Mouse (Mus musculus): ENCODE measurements around the gene Hadha. TPM values are rescaled to one million over a fixed set of nuclear protein-coding genes. Genes with fewer than 3 reads are reported as not detected.

Hadha gene
- polyA plus RNA-seq, 1 experiment from 2014 or later: 143 TPM

GRCm38 (mm10) chr5:30148133-30148920, 6.6 kb downstream of the Hadha start:
- Histone ChIP-seq H3K4me3 (no peak overlapping the region), H3K9me3 (no peaks in the 10 kb centered on the region), H3K27ac (no peak overlapping the region), H3K27me3 (no peaks in the 10 kb centered on the region), H3K4me2 (replicated peaks) (no peak overlapping the region), H3K4me1 (peaks cover 8% of the 10 kb centered on the region), H3K36me3 (peaks cover 32% of the 10 kb centered on the region), H3K9ac (no peak overlapping the region)
- WGBS: 88% methylated on average over 5 of the region's 5 CpGs
- ATAC-seq (ENCODE audit: low FRiP score, low read depth): no peak

- Histone ChIP-seq H3K4me1 (peaks cover 4% of the 10 kb centered on the region; the same call in 1 of the 2 replicates), H3K27ac (no peak overlapping the region), H3K27me3 (no peaks in the 10 kb centered on the region), H3K9ac (no peak overlapping the region), H3K4me3 (no peak overlapping the region), H3K36me3 (peaks cover 50% of the 10 kb centered on the region), H3K9me3 (no peaks in the 10 kb centered on the region), H3K4me2 (replicated peaks) (no peak overlapping the region)
- 90% methylated on average over 6 of the region's 6 CpGs for WGBS
- no peak for ATAC-seq (ENCODE audit: low FRiP score, low read depth)
These were observed 8.4 kb downstream of the Hadha start for GRCm38 (mm10) chr5:30146526-30146925.

- peaks cover 79% of the 10 kb centered on the region for H3K36me3 ChIP-seq
- 91% methylated on average over 4 of the region's 4 CpGs for WGBS
These were observed 16.8 kb downstream of the Hadha start for GRCm38 (mm10) chr5:30138193-30138592.

GRCm38 (mm10) chr5:30137271-30137670, 17.7 kb downstream of the Hadha start:
- H3K36me3 ChIP-seq: peaks cover 79% of the 10 kb centered on the region
- H3K27me3 ChIP-seq: no peaks in the 10 kb centered on the region
- ATAC-seq (ENCODE audit: low FRiP score, low read depth): no peak

More at GRCm38 (mm10) chr5:30138193-30138592, 16.8 kb downstream of the Hadha start:
- no peak for ATAC-seq (ENCODE audit: low FRiP score, low read depth)
- Histone ChIP-seq H3K9ac (no peak overlapping the region), H3K4me3 (no peak overlapping the region), H3K27ac (no peak overlapping the region), H3K9me3 (no peaks in the 10 kb centered on the region), H3K4me2 (replicated peaks) (no peak overlapping the region), H3K4me1 (no peaks in the 10 kb centered on the region), H3K27me3 (no peaks in the 10 kb centered on the region)

GRCm38 (mm10) chr5:30135711-30136231, 19.2 kb downstream of the Hadha start:
- H3K27me3 ChIP-seq: no peaks in the 10 kb centered on the region
- no peak overlapping the region for H3K27ac ChIP-seq
- H3K4me1 ChIP-seq: no peaks in the 10 kb centered on the region
- H3K9me3 ChIP-seq: no peaks in the 10 kb centered on the region
- ATAC-seq (ENCODE audit: low FRiP score, low read depth): no peak
- WGBS: 96% methylated on average over 11 of the region's 11 CpGs
- no peak overlapping the region for H3K4me2 ChIP-seq (replicated peaks)
- no peak overlapping the region for H3K9ac ChIP-seq
- no peak overlapping the region for H3K4me3 ChIP-seq
- H3K36me3 ChIP-seq: peaks cover 77% of the 10 kb centered on the region

More at GRCm38 (mm10) chr5:30137271-30137670, 17.7 kb downstream of the Hadha start:
- whole genome bisulfite sequencing: 92% methylated on average over 9 of the region's 9 CpGs
- Histone ChIP-seq H3K27ac (no peak overlapping the region), H3K4me3 (no peak overlapping the region), H3K9ac (no peak overlapping the region), H3K4me2 (replicated peaks) (no peak overlapping the region), H3K9me3 (no peaks in the 10 kb centered on the region), H3K4me1 (no peaks in the 10 kb centered on the region)

DNA sequence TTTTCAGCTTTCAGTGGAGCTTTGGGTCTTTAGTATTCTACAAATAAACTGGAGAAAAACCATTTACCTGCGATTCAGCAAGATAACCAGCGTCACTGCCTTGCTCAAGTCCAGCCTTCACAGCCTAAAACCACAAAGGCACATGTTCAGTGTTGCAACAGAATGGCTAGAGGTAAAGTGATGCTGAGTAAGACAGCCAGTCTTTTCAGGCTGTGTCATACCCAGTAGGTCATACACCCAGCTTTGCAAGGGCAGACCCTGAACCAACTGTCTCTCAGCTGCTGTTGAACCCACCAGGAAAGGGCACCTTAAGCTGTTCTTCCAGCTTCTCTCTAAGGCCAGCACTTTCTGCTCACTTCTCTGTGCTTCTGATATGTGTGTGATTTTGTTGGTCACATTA, 22.8 kb downstream of the Hadha start:
- Histone ChIP-seq H3K4me1 (no peaks in the 10 kb centered on the region), H3K36me3 (peaks cover 85% of the 10 kb centered on the region), H3K4me3 (no peak overlapping the region), H3K27ac (no peak overlapping the region), H3K27me3 (no peaks in the 10 kb centered on the region), H3K9me3 (no peaks in the 10 kb centered on the region), H3K9ac (no peak overlapping the region), H3K4me2 (replicated peaks) (no peak overlapping the region)
- no peak for ATAC-seq (ENCODE audit: low FRiP score, low read depth)
- 98% methylated on average over 2 of the region's 2 CpGs for WGBS

- Histone ChIP-seq H3K9me3 (no peaks in the 10 kb centered on the region), H3K4me1 (no peaks in the 10 kb centered on the region), H3K27ac (no peak overlapping the region), H3K9ac (no peak overlapping the region), H3K4me3 (no peak overlapping the region), H3K4me2 (replicated peaks) (no peak overlapping the region), H3K36me3 (peaks cover 94% of the 10 kb centered on the region), H3K27me3 (no peaks in the 10 kb centered on the region)
- ATAC-seq (ENCODE audit: low FRiP score, low read depth): no peak
- 91% methylated on average over 4 of the region's 4 CpGs for WGBS
These were observed 23.7 kb downstream of the Hadha start for GRCm38 (mm10) chr5:30131246-30131645.

DNA sequence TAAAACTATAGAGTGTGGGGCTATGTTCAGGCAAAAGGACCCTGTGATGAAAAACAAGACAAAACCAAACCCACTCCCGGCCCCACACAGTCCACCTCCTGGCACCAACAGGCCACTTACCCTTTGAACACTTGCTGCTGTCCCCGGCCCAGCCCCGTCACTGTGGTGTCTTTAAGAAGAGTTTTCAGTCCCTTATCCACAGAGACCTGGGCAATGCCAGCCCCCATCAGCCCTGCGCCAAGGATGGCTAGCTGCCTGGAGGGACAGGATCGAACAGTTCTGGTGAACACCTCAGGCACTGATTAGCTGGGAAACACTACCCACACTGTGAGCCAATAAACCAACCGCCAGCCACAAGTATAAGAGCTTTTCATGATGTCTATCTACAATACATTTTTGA, 26.3 kb downstream of the Hadha start:
- no peak for ATAC-seq (ENCODE audit: low FRiP score, low read depth)
- H3K36me3 ChIP-seq: peaks cover 94% of the 10 kb centered on the region
- 93% methylated on average over 6 of the region's 6 CpGs for WGBS

GRCm38 (mm10) chr5:30127921-30128597, 26.9 kb downstream of the Hadha start:
- no peak overlapping the region for H3K27ac ChIP-seq
- WGBS: 91% methylated on average over 13 of the region's 13 CpGs
- H3K9me3 ChIP-seq: no peaks in the 10 kb centered on the region
- no peak overlapping the region for H3K4me2 ChIP-seq (replicated peaks)
- no peak overlapping the region for H3K9ac ChIP-seq
- H3K36me3 ChIP-seq: peaks cover 94% of the 10 kb centered on the region
- no peak for ATAC-seq (ENCODE audit: low FRiP score, low read depth)
- no peaks in the 10 kb centered on the region for H3K27me3 ChIP-seq
- no peaks in the 10 kb centered on the region for H3K4me1 ChIP-seq
- H3K4me3 ChIP-seq: no peak overlapping the region

More for the DNA sequence above, 26.3 kb downstream of the Hadha start:
- no peak overlapping the region for H3K4me3 ChIP-seq
- H3K4me1 ChIP-seq: no peaks in the 10 kb centered on the region
- no peak overlapping the region for H3K27ac ChIP-seq
- no peak overlapping the region for H3K9ac ChIP-seq
- H3K9me3 ChIP-seq: no peaks in the 10 kb centered on the region
- no peak overlapping the region for H3K4me2 ChIP-seq (replicated peaks)
- no peaks in the 10 kb centered on the region for H3K27me3 ChIP-seq

- ATAC-seq (ENCODE audit: low FRiP score, low read depth): no peak
- H3K27me3 ChIP-seq: no peaks in the 10 kb centered on the region
- H3K36me3 ChIP-seq: peaks cover 94% of the 10 kb centered on the region
- H3K4me1 ChIP-seq: no peaks in the 10 kb centered on the region
- no peak overlapping the region for H3K27ac ChIP-seq
- H3K9ac ChIP-seq: no peak overlapping the region
- no peak overlapping the region for H3K4me2 ChIP-seq (replicated peaks)
- H3K4me3 ChIP-seq: no peak overlapping the region
- WGBS: 82% methylated on average over 7 of the region's 7 CpGs
- H3K9me3 ChIP-seq: no peaks in the 10 kb centered on the region
These were observed 28.2 kb downstream of the Hadha start for GRCm38 (mm10) chr5:30126756-30127155.

DNA sequence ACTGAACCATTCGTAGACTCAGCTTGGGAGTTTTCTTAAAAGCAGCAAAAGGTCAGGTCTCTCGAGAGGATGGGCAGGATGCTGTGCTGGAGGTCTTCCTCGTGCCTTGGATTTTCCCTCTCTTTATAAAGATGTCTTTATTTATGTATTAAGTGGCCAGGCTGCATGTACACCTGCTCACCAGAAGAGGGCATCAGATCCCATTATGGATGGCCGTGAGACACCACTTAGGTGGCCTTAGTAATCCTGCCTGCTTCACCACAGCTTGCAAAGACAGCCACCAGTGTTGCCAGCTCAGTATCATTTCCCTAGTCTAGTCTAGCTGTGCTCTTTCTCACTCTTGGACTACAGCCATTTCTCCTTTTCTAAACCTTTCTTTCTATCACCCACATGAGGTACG, 29.4 kb downstream of the Hadha start:
- Histone ChIP-seq H3K4me1 (no peaks in the 10 kb centered on the region), H3K4me2 (replicated peaks) (no peak overlapping the region), H3K27ac (no peak overlapping the region), H3K36me3 (peaks cover 99% of the 10 kb centered on the region), H3K9me3 (no peaks in the 10 kb centered on the region), H3K4me3 (no peak overlapping the region), H3K27me3 (no peaks in the 10 kb centered on the region), H3K9ac (no peak overlapping the region)
- WGBS: 51% methylated on average over 5 of the region's 5 CpGs
- ATAC-seq (ENCODE audit: low FRiP score, low read depth): no peak

GRCm38 (mm10) chr5:30122481-30122880, 32.5 kb downstream of the Hadha start:
- no peak for ATAC-seq (ENCODE audit: low FRiP score, low read depth)
- WGBS: 93% methylated on average over 6 of the region's 6 CpGs
- Histone ChIP-seq H3K4me1 (no peaks in the 10 kb centered on the region), H3K9ac (no peak overlapping the region), H3K4me2 (replicated peaks) (no peak overlapping the region), H3K4me3 (no peak overlapping the region), H3K9me3 (no peaks in the 10 kb centered on the region), H3K27me3 (no peaks in the 10 kb centered on the region), H3K36me3 (peaks cover 100% of the 10 kb centered on the region), H3K27ac (no peak overlapping the region)
